Mouse (Mus musculus): ENCODE results near the gene Lrrc7. TPM values are rescaled to one million over a fixed set of nuclear protein-coding genes. Genes with fewer than 3 reads are reported as not detected.
"Not testable (repeated sequence)": the region's sequence is repeated elsewhere in the genome, so short reads cannot be mapped to it uniquely, and the experiment has no call there.

Gene Lrrc7
- polyA plus RNA-seq, 1 experiment from 2014 or later: 9.9 TPM

DNA sequence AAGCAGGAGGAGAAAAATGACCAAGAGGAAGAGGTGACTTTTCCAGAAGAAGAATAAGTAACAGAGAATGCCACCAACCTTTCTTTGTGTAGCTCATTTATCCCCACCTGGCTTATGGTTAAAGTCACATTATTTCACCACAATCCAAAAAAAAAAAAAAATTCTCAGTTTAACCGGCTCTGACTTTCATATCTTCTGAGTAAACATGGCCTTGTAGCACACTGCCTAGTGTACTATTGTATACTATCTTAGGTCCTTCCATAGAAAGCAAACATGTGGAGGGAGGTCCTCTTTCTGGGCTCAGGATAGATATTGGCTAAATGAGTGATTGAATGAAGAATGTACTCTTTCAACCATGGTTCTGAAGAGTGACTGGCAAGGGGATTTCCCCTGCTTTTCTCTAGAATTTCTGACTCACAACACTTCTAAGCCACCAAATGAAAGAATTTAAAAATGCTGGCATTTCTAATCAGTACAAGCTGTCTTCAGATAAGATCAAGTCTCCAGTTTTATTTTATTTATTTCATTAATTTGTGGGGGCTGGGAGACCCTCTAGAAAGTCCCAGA, 400.0 kb downstream of the Lrrc7 start:
- no peak for ATAC-seq (ENCODE audit: low read depth)
- no peaks in the 10 kb centered on the region for H3K27me3 ChIP-seq
- no peaks in the 10 kb centered on the region for H3K9me3 ChIP-seq
- H3K4me3 ChIP-seq: no peak overlapping the region
- no peak overlapping the region for H3K9ac ChIP-seq
- H3K36me3 ChIP-seq: peaks cover 17% of the 10 kb centered on the region
- H3K4me2 ChIP-seq: no peak overlapping the region
- H3K4me1 ChIP-seq (replicated peaks): peaks cover 12% of the 10 kb centered on the region; the same call in 1 of the 2 replicates
- no peak overlapping the region for H3K27ac ChIP-seq (replicated peaks)
- 87% methylated on average over 1 of the region's 1 CpGs for WGBS

DNA sequence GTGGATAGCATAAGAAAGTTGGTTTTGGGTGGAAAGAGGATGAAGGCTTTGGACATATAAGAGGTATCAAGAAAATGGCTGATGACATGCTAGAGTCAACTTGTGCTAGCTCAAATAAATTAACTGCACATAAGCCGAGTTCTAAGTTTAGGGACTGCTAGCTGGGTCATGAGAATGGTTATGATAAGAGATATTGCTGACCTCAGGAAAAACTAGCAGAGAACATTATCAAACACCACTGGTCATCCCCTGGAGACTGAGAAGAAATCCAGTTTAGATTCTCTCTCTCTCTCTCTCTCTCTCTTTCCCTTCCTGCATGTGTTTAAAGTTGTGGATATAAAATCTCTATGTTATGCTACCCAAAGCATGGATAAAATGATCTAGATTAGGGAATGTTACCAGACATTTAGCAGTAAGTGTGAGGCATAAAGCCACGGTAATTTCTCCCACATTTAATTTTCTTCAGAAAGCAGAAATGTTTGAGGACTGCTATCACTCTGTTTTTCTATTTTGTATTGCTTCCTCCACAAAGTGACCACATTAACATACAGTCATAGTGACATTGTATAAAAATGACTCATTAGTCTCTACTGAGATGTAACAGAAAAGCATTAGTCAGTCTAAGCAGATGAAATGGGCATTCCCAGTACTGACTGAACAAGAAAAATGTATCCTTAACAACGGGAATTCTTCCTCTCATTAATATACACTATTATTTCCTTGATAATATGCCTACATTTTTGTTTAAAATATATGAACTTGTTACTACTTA, 406.3 kb downstream of the Lrrc7 start:
- 84% methylated on average over 3 of the region's 3 CpGs for WGBS
- no peak overlapping the region for H3K4me2 ChIP-seq
- no peaks in the 10 kb centered on the region for H3K9me3 ChIP-seq
- H3K4me1 ChIP-seq (replicated peaks): peaks cover 7% of the 10 kb centered on the region; the same call in 1 of the 2 replicates
- H3K27me3 ChIP-seq: no peaks in the 10 kb centered on the region
- H3K4me3 ChIP-seq: no peak overlapping the region
- ATAC-seq (ENCODE audit: low read depth): no peak
- no peak overlapping the region for H3K9ac ChIP-seq
- no peak overlapping the region for H3K27ac ChIP-seq (replicated peaks)
- H3K36me3 ChIP-seq: peaks cover 10% of the 10 kb centered on the region

DNA sequence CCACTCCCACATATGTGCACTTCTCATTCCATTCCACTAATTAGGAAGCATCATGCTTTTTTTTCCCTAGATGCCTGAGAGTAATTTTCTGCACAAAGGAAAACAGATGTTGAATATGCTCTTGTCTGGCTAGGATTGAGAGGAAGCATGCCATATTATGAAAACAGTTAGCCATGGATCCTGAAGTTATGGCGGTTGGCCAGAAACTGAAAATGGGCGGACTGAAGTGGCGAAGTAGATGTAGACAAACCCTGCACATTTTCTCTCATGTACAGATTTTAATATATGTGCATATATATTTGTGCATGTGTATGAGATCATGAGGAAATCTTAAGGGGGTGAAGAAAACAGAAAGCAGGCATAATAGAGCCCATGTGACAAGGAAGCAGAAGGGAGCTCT, 407.9 kb downstream of the Lrrc7 start:
- no peak overlapping the region; the same call in 1 of the 2 replicates for H3K27ac ChIP-seq (replicated peaks)
- H3K4me3 ChIP-seq: no peak overlapping the region
- WGBS: 86% methylated on average over 3 of the region's 3 CpGs
- no peaks in the 10 kb centered on the region for H3K9me3 ChIP-seq
- peak; percentile 40; the same call in 1 of the 2 replicates for ATAC-seq (ENCODE audit: low read depth)
- H3K4me1 ChIP-seq (replicated peaks): no peaks in the 10 kb centered on the region; the same call in 1 of the 2 replicates
- no peak overlapping the region for H3K9ac ChIP-seq
- H3K4me2 ChIP-seq: no peak overlapping the region
- no peaks in the 10 kb centered on the region for H3K27me3 ChIP-seq
- H3K36me3 ChIP-seq: peaks cover 4% of the 10 kb centered on the region; the same call in 1 of the 2 replicates

DNA sequence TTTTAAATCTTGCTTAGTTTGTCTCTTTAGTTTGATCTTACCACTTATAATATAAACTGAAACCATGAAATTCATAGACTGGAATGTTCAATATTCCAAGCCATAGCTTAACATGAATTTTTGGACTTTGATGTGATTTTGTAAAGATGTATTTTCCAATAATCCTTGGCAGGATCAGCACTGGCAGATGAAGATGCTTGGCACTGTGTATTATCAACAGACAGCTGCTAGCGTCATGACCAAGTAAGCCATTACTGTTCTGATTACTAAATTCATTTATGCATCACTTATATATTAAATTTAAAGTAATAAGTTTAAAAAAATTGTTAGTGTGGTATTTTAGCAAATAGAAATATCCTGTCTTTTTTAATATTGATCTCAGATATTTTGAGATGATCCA, 413.0 kb downstream of the Lrrc7 start:
- Histone ChIP-seq H3K27me3 (no peaks in the 10 kb centered on the region), H3K4me3 (no peak overlapping the region), H3K4me1 (replicated peaks) (no peaks in the 10 kb centered on the region; the same call in 1 of the 2 replicates), H3K4me2 (no peak overlapping the region), H3K36me3 (peaks cover 4% of the 10 kb centered on the region; the same call in 1 of the 2 replicates), H3K9me3 (no peaks in the 10 kb centered on the region), H3K9ac (no peak overlapping the region), H3K27ac (replicated peaks) (no peak overlapping the region)
- 93% methylated on average over 1 of the region's 1 CpGs for WGBS
- ATAC-seq (ENCODE audit: low read depth): no peak

DNA sequence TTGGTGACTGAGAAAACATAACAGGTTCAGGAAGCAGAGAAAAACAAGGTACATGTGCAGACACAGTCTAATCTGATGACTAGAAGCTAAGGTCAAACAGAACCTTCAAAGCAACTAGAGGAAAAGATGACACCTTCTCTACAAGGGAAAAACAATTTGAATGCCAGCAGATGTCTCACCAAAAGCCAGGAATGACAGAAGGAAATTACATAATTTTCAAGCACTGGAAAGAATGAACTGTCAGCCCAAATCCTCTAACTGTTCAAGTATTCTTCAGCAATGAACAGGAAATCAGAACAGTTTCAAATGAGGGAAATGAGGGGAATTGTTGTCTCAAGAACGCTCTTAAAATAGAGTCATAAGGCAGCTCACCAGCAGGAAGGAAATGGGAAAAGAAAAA, 421.4 kb downstream of the Lrrc7 start:
- Histone ChIP-seq H3K27ac (replicated peaks) (no peak overlapping the region), H3K9ac (no peak overlapping the region), H3K27me3 (no peaks in the 10 kb centered on the region), H3K4me1 (replicated peaks) (no peaks in the 10 kb centered on the region), H3K4me2 (no peak overlapping the region), H3K4me3 (no peak overlapping the region), H3K36me3 (0 out of 2 replicates have a peak, but pooled peaks cover 8% of the 10 kb centered on the region), H3K9me3 (no peaks in the 10 kb centered on the region)
- ATAC-seq (ENCODE audit: low read depth): no peak
- WGBS: 76% methylated on average over 1 of the region's 1 CpGs

DNA sequence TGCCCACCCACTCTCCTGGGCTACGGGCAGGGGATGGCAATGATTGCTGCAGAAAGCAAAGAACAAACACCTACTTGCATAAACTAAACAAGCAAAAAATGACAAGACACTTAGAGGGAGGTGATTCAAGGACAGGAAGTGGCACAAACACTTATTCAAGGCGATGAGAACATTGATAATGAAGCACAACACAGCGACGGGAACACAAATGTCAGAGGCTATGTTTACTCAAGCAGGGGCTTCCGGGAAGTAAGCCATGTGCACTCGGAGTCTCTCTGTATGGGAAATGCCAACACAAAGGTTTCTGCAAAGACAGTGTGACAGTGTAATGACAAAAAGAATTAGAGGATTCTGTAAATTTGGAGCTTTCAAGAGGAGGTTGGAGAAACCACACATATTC, 424.2 kb downstream of the Lrrc7 start:
- H3K27ac ChIP-seq (replicated peaks): no peak overlapping the region
- H3K4me3 ChIP-seq: no peak overlapping the region
- 72% methylated on average over 6 of the region's 6 CpGs for WGBS
- H3K9me3 ChIP-seq: no peaks in the 10 kb centered on the region
- H3K4me1 ChIP-seq (replicated peaks): no peaks in the 10 kb centered on the region
- H3K27me3 ChIP-seq: no peaks in the 10 kb centered on the region
- peaks cover 7% of the 10 kb centered on the region for H3K36me3 ChIP-seq
- ATAC-seq (ENCODE audit: low read depth): no peak
- no peak overlapping the region for H3K4me2 ChIP-seq
- no peak overlapping the region for H3K9ac ChIP-seq

DNA sequence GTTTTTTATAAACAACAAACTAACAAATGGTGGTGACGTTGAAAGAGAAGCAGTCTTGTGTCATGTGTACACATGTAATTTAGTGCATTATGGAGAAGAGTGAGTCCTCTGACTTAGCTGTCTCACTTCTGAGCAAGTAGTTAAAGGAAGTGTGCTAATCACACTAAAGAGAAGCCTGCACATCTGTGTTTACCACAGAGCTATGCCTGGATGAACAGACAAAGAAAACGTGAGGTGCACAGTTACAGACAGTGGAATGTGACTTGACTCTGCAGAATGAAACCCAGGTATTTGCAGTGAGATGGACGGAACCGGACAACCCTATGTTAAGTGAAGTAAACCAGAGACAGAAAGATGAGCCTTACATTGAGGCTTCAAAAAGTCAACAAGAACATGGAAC, 430.3 kb downstream of the Lrrc7 start:
- no peak overlapping the region for H3K4me3 ChIP-seq
- H3K36me3 ChIP-seq: peaks cover 7% of the 10 kb centered on the region
- 88% methylated on average over 4 of the region's 4 CpGs for WGBS
- no peak overlapping the region for H3K27ac ChIP-seq (replicated peaks)
- no peaks in the 10 kb centered on the region for H3K4me1 ChIP-seq (replicated peaks)
- no peak overlapping the region for H3K4me2 ChIP-seq
- no peak overlapping the region for H3K9ac ChIP-seq
- no peaks in the 10 kb centered on the region for H3K9me3 ChIP-seq
- ATAC-seq (ENCODE audit: low read depth): no peak
- H3K27me3 ChIP-seq: no peaks in the 10 kb centered on the region

DNA sequence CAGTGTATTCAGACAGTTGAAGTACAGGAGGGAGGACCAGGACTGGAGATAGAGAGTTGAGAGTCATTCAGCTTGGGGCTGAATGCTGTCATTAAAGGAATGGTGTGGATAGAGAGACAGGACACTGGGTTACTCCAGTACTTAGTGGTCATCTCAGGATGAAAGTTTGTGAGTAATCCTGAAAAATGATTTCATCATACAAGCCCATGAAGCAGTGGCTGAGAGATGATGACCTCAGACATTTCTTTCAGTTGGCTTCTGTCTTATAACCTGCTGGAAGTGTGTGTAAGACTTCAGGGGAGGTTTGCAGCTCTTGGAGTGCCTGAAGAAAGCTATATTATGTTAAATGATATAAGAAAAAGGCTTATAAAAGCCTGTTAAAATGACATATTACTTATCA, 430.8 kb downstream of the Lrrc7 start:
- no peak overlapping the region for H3K4me3 ChIP-seq
- H3K27me3 ChIP-seq: no peaks in the 10 kb centered on the region
- H3K4me1 ChIP-seq (replicated peaks): no peaks in the 10 kb centered on the region
- no peak overlapping the region for H3K9ac ChIP-seq
- H3K4me2 ChIP-seq: no peak overlapping the region
- peaks cover 7% of the 10 kb centered on the region for H3K36me3 ChIP-seq
- no peaks in the 10 kb centered on the region for H3K9me3 ChIP-seq
- no peak for ATAC-seq (ENCODE audit: low read depth)
- no peak overlapping the region for H3K27ac ChIP-seq (replicated peaks)

DNA sequence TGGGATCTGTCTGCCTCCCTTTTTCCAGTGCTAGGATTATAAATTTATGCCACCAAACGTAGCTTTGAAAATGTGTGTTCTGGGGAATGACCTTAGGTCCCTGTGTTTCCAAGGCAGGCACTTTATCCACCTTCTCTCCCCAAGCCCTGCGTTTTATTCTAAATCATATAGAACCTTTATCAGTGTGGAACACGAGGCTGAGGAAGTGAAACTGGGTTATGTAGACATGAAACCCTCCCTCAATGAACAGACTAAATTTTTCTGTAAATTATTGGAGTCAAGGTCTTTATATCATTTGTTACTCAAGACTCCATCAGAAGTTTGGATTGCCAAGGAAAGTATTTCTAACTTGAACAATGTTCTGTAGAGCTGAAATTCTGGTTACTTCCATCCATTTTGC, 439.1 kb downstream of the Lrrc7 start:
- Histone ChIP-seq H3K9me3 (no peaks in the 10 kb centered on the region), H3K27ac (replicated peaks) (no peak overlapping the region), H3K36me3 (no peaks in the 10 kb centered on the region), H3K27me3 (no peaks in the 10 kb centered on the region), H3K4me1 (replicated peaks) (no peaks in the 10 kb centered on the region), H3K4me3 (no peak overlapping the region), H3K4me2 (no peak overlapping the region), H3K9ac (no peak overlapping the region)
- WGBS: 77% methylated on average over 3 of the region's 3 CpGs
- no peak for ATAC-seq (ENCODE audit: low read depth)

DNA sequence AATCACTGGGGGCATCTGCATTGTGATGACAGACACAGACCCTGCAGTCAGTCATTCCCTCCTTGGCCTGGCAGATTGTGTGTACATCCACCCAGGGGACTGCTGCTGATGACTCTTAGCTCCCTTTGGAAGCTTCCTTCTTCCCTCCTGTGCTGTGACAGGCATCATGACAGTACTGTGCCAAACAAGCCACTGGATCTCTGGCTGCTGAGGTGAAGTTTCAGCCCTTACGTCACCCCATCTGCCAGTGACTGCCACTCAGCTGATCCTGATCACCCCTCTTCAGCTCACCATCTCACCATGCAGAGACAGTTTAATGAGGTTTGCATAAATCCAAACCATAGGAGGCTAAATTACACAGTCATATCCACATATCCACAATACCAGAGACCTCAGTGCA, 456.8 kb downstream of the Lrrc7 start:
- no peak overlapping the region for H3K4me2 ChIP-seq
- H3K27me3 ChIP-seq: no peaks in the 10 kb centered on the region
- H3K27ac ChIP-seq (replicated peaks): no peak overlapping the region
- WGBS: 72% methylated on average over 1 of the region's 1 CpGs
- no peak for ATAC-seq (ENCODE audit: low read depth)
- no peak overlapping the region for H3K9ac ChIP-seq
- H3K4me1 ChIP-seq (replicated peaks): no peaks in the 10 kb centered on the region
- H3K9me3 ChIP-seq: no peaks in the 10 kb centered on the region
- no peaks in the 10 kb centered on the region for H3K36me3 ChIP-seq
- no peak overlapping the region for H3K4me3 ChIP-seq

DNA sequence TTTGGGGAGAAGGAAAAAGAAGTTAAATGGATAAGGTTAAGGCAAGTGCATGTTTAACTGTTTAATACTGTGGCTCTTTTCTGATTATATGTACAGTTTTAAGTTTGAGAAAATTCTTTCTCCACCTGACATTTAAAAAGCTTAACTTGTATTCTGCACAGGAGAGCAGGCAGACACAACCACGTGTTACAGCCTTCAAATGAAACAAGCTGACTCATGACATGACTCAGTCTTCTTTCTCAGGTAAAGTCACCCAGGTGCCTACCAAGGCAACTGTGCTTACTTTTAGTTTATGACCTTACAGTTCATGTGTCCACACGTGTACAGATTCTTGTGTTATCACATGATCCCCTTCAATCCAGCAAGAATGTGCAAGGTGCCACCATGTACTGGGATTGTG, 458.6 kb downstream of the Lrrc7 start:
- Histone ChIP-seq H3K36me3 (no peaks in the 10 kb centered on the region), H3K9ac (no peak overlapping the region), H3K9me3 (no peaks in the 10 kb centered on the region), H3K27ac (replicated peaks) (no peak overlapping the region), H3K4me1 (replicated peaks) (no peaks in the 10 kb centered on the region), H3K27me3 (no peaks in the 10 kb centered on the region), H3K4me2 (no peak overlapping the region), H3K4me3 (no peak overlapping the region)
- WGBS: 80% methylated on average over 2 of the region's 2 CpGs
- no peak for ATAC-seq (ENCODE audit: low read depth)

DNA sequence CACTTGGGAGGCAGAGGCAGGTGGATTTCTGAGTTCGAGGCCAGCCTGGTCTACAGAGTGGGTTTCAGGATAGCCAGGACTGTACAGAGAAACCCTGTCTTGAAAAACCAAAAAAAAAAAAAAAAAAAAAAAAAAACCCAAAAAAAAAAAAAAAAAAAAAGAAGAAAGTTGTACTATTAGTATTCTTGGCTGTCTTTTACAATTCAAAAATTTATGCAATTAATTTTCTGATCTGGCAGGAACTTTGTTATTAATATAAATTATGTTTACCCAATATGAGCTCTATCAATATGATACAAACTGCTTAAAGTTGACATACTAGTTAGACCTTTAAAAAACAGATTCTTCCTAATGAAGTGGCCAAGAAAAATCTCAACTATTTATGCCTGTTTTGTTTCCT, 459.5 kb downstream of the Lrrc7 start:
- not testable (repeated sequence) for H3K27me3 ChIP-seq; H3K27ac ChIP-seq (replicated peaks); ATAC-seq (ENCODE audit: low read depth); H3K4me3 ChIP-seq; H3K4me1 ChIP-seq (replicated peaks); H3K9ac ChIP-seq; H3K9me3 ChIP-seq; H3K4me2 ChIP-seq; H3K36me3 ChIP-seq
- whole genome bisulfite sequencing: 82% methylated on average over 1 of the region's 1 CpGs

DNA sequence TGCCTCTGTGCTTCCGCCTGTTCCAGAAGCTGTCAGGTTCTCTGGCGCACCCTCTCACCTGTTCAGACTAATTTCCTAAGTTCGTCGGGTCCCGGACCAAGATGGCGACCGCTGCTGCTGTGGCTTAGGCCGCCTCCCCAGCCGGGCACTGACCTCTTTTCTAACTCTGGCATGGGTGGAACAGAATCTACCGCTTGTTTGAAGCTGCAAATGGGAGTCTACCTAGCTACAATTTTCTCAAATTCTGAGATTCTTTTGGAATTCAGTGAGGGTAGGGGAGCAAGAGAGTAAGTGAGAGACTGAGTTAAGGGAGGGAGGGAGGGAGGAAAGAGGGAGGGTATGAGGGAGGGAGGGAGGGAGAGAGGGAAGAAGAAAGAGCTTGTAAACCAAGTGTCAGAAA, 460.0 kb downstream of the Lrrc7 start:
- not testable (repeated sequence) for H3K9me3 ChIP-seq; H3K4me2 ChIP-seq; H3K9ac ChIP-seq; H3K4me1 ChIP-seq (replicated peaks); H3K4me3 ChIP-seq; H3K27me3 ChIP-seq; H3K36me3 ChIP-seq; ATAC-seq (ENCODE audit: low read depth); H3K27ac ChIP-seq (replicated peaks)
- WGBS: 92% methylated on average over 8 of the region's 10 CpGs
